Mouse (Mus musculus) induced T-regulatory cell, adult 2 months (primary cell): ENCODE data around the gene Lamc3.

Source experiments
- DNase-seq: peaks from one replicate; pipeline ENCODE4 v3.0.0-alpha.2; 2012; ENCODE audit warnings: low read depth

Lamc3 gene

DNA sequence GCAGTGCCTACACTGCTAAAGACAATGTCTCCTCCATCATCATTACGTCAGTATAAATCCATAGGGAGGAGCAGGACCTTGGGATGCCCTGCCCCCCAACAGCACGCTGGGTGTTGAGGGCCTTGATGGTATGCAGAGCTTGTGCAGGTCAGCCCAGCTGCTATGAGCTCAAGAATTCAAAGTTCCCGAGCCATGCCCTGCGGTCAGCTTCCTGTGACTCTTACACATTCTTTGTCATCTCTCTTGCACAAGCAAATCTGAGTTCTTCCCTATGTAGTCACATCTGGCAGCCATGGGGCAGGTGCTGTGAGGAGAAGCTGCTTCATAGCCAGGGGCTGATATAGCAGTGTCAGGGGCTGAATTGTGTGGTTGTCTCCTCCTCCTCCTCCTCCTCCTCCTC is 48.0 kb downstream of the Lamc3 start:
- DNase-seq: no peak

GRCm38 (mm10) chr2:31938298-31938697 is 51.2 kb downstream of the Lamc3 start:
- DNase-seq: no peak

GRCm38 (mm10) chr2:31943011-31943410 is 55.9 kb downstream of the Lamc3 start:
- no peak for DNase-seq

- DNase-seq: no peak
These were observed 58.5 kb downstream of the Lamc3 start for GRCm38 (mm10) chr2:31945580-31945979.

- no peak for DNase-seq
These were observed 61.3 kb downstream of the Lamc3 start for GRCm38 (mm10) chr2:31948392-31948791.

GRCm38 (mm10) chr2:31948801-31949200 is 61.7 kb downstream of the Lamc3 start:
- DNase-seq: no peak

DNA sequence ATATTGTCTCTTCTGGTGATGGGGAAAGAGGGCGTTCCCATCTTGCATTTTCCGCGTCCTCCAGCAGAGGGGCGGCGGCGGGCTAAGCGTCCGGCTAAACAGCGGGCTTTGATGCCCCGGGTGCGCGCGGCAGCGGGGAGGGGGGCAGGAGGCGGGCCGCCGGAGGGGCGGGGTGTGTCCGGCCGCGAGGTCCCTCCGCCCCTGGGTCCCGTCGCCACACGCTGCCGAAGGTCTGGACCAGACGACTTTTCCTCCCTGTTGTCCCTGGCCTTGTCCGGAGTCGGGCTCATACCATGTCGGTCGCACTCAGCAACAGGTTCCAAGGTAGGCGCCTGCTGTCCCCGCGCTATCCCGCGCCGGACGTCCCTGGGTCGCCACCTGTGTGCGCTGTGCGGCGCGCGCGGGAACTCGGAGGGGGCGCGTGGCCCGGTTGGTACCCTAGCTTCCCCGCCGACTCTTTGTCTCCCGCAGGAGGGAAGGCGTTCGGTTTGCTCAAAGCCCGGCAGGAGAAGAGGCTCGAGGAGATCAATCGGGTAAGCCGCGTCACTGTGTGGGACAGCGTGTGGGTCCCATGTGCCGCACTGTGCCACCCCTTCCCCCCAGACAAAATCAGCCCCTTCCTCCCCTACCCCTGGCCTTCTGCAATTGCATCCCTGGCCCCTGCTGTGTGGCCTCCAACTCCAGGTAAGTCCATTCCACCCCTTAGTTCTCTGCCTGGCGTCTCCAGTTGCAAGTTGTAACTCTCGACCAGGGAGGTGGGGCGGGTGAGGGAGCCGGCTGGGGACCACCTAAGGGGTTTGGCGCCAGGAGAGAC is 63.2 kb downstream of the Lamc3 start, which contains the start of gene Aif1l:
Gene Aif1l, plus strand, starts transcription at position 82 of the 814 bp plus-strand sequence.
- DNase-seq: peak; percentile 60

GRCm38 (mm10) chr2:31950966-31951365 is 63.9 kb downstream of the Lamc3 start:
- DNase-seq: peak; percentile 18

DNA sequence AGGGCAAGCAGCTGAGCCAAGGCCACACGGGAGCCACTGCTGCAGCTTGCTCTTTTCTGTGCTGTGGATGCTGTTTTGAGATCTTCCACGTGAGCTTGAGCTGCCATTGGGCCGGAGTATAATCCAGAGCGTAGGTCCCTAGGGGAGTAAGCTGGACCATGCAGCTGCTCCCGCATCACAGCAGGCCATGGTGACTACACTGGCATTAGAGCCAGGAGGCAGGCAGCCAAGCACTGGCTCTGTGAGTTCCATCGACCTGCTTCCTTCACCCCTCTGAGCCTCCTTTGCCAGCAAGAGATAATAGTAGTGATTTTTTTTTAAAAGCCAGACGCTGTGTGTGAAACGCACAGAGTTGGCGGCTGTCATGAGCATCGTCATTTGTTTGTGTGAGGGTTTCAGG is 65.1 kb downstream of the Lamc3 start:
- no peak for DNase-seq

- no peak for DNase-seq
These were observed 65.6 kb downstream of the Lamc3 start for GRCm38 (mm10) chr2:31952725-31953124.

- no peak for DNase-seq
These were observed 66.6 kb downstream of the Lamc3 start for GRCm38 (mm10) chr2:31953687-31954086.

DNA sequence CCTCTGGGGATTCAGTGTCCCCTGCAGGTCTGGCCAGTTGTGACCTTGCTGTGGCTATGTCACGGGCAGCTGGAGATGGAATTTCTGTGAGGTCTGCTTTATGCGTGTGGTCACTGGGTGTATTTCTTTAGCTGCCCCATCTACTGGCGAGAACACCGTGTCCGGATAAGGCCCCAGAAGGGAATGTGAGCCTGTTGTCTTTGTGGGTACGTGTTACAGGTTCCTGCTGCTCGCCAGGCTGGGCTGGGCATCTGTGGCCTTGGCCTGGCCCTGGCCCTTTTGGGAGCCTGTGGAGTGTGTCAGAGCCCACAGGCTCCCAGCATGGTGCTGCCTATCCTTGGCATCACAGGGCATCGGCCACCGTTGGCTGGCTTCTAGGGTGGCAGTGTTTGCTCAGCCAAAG is 67.7 kb downstream of the Lamc3 start:
- no peak for DNase-seq

DNA sequence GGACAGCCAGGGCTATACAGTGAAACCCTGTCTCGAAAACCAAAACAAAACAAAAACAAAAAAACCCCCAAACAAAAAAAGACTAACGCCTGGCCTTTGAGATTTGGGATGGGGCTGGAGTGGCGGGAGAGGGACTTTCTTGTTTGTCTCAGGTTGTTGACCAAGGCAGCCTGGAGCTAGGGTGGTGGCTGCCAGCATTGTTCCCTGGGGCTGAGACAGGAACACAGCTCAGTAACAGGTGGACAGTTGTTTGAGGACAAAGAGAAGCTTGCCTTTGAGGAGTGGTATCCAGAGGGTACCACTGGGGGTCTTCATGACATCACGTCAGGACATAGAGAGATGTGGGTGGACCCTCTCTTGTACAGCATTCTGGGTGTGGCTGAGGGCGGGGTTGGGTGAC is 68.6 kb downstream of the Lamc3 start:
- no peak for DNase-seq

- DNase-seq: no peak
These were observed 70.1 kb downstream of the Lamc3 start for GRCm38 (mm10) chr2:31957211-31957610.

DNA sequence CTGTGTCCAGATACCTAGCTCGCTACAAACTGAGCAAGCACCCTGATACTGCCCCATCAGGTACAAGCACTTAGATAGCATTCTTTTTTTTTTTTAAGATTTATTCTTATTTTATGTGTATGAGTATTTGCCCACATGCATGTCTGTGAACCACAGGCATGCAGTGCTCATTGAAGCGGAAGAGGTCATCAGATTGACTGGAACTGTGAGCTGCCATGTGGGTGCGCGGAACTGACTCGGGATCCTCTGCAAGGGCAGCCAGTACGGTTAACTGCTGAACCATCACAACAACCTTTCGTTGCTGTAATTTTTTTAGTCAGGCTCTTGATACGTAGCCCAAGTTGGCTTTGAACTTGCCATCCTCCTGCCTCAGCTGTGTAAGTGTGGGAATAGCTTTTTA is 73.9 kb downstream of the Lamc3 start:
- no peak for DNase-seq

- DNase-seq: no peak
These were observed 74.7 kb downstream of the Lamc3 start for GRCm38 (mm10) chr2:31961791-31962222.

- DNase-seq: peak; percentile 17
These were observed 75.6 kb downstream of the Lamc3 start for GRCm38 (mm10) chr2:31962501-31963224.

- no peak for DNase-seq
These were observed 76.4 kb downstream of the Lamc3 start for GRCm38 (mm10) chr2:31963491-31963890.

DNA sequence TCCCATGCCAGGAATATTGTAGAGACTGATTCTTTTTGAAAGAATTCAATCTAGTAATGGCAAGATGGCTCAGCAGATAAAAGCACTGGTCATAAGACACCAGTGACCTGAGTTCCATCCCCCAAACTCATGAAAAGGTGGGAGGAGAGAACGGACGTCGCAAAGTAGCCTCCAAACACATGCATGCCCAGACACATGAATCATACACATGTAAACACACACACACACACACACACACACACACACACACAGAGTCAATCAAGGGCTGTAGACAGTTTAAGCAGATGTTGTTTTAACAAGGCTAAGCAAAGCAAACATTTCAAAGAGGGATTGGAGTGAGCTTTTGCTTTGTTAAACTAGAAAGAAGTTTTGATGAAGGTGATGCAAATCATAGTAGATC is 77.1 kb downstream of the Lamc3 start:
- DNase-seq: no peak

- peak; percentile 77 for DNase-seq
These were observed 78.0 kb downstream of the Lamc3 start for GRCm38 (mm10) chr2:31965110-31965509.

- DNase-seq: no peak
These were observed 79.7 kb downstream of the Lamc3 start for GRCm38 (mm10) chr2:31966801-31967200.

DNA sequence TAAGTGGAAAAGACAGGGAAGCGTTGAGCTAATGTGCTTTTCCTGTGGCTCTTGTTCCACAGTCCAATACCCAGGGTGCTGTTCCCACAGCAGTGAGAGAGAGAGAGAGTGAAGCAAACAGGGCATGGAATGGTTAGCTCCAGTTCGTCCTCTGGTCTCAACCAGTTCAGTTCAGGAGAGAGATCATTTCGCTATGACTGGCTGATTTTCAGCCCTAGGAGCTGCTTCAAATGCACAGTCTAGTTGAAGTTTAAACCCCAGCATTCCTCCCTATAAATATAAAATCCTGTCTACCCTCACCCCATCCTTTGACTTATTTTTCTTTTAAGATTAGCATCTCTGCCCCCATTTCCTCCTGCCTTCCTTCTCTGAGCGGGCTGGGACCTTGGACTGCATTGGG is 85.5 kb downstream of the Lamc3 start:
- no peak for DNase-seq

DNA sequence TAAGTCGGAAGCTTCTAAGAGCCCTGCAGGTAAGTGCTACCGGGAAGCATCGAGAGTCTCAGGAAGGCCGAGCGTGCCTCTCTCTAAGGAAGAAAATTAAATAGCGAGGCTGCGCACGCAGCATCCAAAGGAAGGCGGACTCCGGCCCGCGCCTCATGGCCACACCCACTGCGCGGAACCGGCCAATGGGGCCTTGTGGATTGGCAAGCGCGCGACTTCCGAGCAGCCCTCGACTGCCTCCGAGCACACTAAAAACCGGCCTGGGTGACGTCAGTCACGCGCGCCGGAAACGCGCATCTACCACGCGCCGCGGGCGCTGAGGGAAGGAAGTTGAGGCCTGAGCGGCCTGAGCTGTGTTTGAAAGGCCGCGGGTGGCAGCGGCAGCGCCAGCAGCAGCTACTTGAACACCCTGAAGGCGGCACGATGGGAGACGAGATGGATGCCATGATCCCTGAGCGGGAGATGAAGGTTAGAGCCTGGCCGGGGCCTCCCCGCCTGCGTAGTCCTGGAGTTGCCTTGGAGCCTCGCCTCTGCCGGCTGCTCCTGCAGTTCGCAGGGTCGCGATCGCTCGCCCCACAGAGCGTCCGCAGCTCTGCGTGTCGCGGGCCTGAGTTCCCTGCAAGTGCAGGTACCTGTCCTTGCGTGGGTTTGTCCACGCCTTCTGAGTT is 87.2 kb downstream of the Lamc3 start, which contains the start of gene Nup214:
Gene Nup214, plus strand, starts transcription at position 296 of the 668 bp plus-strand sequence.
- peak; percentile 99 for DNase-seq
